Mouse (Mus musculus) cerebellum, postnatal 10 days (tissue): ENCODE measurements around the gene Rbfox1.

Experiments
- DNase-seq, 2 experiments: peaks; one replicate each; pipeline ENCODE4 v3.0.0; 2021; ENCODE audit warnings: mixed read lengths in 2 of 2

Rbfox1 gene

GRCm38 (mm10) chr16:6241393-6241792 lies 356.2 kb downstream of the Rbfox1 start:
- DNase-seq, result no peak

DNA sequence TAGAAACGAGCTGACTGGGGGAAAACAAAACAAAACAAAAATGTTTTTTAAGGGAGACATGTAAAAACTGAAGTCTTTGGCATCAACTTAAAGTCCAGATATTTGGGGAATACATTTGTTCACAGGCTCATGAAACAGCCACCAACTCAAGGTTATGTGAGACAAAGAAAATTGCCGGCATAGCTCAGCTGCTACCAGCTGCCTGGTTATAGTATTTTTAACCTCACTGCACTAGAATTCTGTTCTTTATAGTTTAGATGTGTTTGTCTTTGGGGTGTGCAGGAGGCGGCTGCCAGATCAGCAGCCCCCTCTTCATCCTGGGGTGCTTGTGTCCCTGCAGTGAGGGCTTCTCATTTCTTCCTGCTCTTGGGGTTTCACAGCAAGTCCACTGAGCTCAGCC lies 357.3 kb downstream of the Rbfox1 start:
- DNase-seq, result no peak

DNA sequence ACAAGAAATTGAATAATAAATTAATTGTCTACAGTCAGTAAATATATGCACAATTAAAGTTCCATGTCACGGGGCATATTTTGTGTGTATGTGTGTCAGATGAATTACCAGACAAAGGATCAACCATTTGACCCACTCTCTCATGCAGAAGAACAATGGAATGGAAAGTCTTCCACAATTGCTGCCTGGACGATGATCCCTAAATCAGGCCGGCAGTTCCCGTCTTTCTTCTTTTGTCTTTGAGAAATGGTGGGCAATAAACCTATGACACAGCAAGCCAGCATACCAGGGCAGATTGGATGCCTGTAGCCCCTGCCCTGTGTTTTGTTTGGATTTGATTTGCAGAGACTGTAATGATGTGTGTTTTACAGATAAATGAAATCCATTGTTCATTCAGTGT lies 362.4 kb downstream of the Rbfox1 start:
- no peak for DNase-seq

DNA sequence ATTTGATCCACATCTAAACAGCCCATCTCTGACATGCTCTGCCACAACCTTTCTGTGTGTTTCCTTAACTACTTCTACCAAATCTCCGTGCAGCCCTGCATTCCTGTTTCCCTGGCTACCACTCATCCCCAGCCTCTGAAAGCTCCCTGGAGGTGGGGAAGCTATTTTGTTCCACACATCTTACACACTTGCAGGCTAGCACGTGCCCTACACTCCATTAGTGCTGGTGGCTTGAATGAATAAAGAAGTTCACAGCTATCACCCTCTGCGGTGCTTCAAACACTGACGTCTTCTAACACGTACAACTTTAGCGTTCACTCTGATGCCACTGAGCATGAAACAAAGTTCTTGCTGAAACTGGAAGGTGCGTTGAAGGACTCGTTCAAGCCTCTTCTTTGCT lies 379.4 kb downstream of the Rbfox1 start:
- no peak for DNase-seq

DNA sequence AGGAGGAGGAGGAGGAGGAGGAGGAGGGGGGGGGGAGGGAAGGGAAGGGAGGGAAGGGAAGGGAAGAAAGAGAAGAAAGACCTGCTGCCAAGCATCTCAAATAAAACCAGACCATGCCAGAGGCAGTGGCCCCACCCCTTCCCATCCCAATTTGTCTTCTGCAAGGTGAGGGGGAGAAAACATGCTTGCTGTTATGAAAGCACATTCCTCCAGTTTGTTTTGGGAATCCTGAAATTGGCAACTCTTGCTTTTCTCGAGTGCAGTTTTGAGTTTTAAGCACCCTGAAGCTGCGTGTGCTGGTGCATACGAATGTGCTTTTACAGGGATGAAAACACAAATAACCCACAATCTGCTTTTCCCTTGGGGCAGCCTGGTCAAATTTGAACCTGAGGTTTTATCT lies 380.5 kb downstream of the Rbfox1 start:
- DNase-seq, result no peak

- DNase-seq, result peak; percentile 62 to 68
Measured at GRCm38 (mm10) chr16:6271596-6272370, 386.6 kb downstream of the Rbfox1 start.

DNA sequence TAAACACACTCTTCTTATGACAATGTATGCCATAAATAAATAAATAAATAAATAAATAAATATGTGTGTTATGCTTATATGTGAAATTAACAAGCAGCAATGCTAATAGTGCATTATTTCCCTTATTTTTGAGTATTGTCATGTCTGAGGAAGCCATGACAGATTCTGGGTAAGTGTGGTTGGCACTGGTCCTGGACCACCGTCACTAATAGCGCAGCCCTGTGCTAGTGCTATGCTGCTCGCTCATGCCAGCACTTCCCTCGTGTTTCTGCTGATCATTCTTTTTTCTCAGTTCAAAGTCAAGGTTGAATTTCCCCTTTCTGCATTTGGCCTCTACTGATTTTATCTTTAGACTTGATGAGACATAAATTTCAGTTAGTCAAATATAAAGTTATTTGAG lies 398.3 kb downstream of the Rbfox1 start:
- DNase-seq, result peak; percentile 28 to 39

GRCm38 (mm10) chr16:6284317-6284716 lies 399.2 kb downstream of the Rbfox1 start:
- DNase-seq, result no peak

- peak; percentile 39 to 53 for DNase-seq
Measured at GRCm38 (mm10) chr16:6287699-6288098, 402.5 kb downstream of the Rbfox1 start.

DNA sequence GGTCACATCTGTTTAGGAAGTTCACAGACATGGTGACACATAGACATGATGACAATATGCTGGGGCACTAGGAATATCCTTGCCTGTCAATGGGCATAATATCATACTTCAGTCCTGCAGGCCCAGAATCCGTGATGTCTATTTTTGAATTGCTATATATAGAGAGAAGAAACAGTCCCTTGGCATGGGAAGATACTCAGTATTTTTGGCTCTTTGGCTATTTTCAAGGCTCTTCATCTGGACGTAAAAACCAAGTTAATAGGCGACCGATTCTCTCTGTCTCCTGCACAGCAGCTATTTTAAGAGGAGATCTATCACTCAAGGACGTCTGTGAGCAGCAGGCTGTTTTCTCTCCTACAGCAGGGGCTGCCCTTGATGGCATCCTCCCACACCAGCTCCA lies 415.0 kb downstream of the Rbfox1 start:
- DNase-seq, result no peak

DNA sequence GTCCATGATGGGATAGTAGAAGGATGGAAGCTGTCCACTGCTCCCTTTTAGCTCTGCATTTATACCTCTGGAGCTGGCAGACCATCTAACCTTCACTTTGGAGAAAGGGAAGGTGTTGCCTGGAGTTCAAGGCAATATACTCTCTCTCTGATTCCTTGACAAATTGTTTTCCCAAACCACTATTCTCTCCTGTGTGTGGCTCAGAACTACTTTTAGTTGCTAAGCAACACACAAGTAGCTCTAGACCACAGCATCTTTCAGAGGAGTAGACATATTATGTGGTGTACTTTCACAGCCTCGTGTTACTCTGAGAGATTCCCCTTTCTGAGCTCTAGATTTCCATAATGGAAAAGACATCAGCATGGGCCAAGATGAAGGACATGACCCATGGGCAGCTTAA lies 417.9 kb downstream of the Rbfox1 start:
- no peak for DNase-seq

DNA sequence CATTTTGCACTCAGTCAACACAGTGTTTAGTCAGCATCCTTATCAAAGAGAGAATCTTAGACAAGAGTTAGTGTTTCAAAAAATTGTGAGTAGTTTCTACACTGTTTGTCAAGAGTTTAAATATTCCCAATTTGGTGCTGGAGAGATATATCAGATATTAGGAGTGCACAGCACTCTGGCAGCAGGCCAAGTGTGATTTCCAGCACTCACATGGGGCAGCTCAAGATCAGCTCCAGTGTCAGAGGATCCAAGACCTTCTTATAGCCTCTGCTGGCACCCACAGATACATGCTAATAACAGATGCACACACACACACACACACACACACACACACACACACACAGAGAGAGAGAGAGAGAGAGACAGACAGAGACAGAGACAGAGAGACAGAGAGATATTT lies 424.8 kb downstream of the Rbfox1 start:
- peak; percentile 63 to 73 for DNase-seq

- DNase-seq, result peak; percentile 66 to 67
Measured at GRCm38 (mm10) chr16:6310744-6311678, 425.9 kb downstream of the Rbfox1 start.

DNA sequence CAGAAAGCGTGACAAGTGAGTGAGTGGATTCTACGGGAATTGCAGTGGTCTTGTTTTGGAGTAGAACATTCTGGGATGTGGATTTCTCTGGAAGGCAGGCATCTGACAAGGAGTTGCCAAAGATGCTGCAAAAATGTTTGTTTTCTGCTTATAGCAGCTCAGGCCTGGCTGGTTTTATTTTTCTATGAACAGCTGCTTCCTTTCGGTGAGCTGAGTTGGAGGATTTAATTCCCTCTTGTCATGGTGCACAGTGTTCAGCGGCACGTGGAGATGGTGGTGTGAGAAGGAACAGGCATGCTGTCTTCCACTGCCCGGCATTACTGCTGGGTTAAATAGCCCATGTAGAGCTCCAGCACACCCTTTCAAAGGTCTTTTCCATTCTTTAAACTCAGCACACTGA lies 428.5 kb downstream of the Rbfox1 start:
- no peak for DNase-seq

DNA sequence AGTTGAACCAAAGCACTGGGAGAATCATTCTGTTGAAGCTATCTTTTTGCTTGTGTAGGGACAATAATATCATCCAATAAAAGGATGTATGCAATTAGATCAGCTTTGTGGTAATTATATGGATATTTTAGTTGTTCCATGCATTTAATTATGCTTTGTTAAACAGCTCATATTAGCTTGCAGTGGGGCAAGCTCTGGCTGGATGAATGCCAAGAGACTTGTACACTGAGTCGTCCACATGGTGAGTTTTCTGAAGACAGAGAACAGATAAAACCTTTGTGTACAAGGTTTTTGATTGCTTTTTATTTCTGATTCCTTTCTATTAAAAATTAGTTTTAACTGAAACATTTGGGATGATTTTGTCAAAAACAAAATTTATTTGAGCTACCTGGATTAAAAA lies 439.7 kb downstream of the Rbfox1 start:
- DNase-seq, result peak; percentile 62 to 71

- peak in 1 of 2 experiments; percentile 10 for DNase-seq
Measured at GRCm38 (mm10) chr16:6331400-6331939, 446.3 kb downstream of the Rbfox1 start.

DNA sequence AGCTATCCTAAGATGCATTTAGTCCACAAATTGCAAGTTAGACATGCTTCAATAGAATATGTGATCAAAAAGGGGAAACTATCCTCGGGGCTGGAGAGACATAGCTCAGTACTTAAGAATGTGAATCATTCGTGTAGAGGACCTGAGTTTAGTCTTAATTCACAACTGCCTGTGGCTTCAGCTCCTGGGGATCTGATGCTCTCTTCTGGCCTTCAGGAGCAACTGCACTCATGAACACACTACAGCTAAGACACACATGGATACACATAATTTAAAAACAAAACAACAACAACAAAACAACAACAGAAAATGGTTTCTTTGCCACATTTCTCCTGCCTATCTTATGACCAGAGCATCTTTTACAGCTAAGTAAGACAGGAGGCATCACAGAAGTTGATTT lies 448.1 kb downstream of the Rbfox1 start:
- no peak for DNase-seq

DNA sequence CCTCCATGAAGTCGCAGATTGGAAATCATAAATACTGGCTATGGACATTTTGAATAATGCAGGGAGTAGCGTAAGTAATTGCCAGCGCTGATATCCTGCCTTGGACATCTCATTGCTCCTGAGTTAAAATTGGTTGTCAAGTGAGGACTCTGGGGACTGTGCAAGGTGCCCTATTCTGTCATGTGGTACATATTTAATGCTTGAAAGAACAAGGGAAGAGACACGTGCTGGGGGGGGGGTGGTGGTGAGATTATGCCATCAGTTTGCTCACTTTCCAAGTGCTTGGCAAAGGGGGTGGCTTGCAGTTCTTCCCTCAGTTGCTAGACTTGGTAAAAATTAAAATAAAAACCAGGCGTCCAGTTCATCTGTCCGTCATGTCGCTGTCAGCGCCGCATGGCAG lies 462.9 kb downstream of the Rbfox1 start:
- DNase-seq, result no peak

DNA sequence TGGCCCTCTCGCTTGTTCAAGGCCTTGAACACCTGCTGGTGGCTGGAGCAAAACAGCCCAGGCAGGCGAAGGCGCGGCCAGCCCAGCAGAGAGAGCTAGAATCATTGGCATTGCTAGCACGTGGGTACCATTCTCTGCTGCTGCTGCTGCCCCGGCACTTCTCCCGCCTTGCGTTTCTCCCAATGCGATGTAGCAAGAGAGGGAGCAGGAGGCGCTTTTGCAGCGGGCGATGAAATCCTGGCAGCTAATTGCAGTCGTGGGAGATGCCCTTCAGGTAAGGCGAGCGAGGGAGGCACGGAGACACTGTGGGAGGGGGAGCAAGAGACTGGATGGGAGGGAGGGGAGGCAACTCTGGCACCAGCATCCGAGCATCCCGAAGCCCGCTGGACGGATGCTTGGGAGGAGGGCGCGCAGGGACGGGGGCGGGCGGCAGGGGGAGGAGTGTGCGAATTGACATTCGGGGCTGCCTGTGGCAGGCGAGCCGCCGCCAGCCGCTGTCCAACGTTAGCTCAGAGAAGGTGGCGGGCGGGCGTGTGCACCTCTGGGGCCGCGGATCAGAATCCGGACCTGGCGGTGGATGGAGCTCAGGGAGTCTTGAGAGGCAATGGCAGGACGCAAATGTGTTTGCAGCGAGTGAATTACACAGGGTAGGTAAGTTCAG lies 463.6 kb downstream of the Rbfox1 start:
- DNase-seq, result peak; percentile 81 to 87

DNA sequence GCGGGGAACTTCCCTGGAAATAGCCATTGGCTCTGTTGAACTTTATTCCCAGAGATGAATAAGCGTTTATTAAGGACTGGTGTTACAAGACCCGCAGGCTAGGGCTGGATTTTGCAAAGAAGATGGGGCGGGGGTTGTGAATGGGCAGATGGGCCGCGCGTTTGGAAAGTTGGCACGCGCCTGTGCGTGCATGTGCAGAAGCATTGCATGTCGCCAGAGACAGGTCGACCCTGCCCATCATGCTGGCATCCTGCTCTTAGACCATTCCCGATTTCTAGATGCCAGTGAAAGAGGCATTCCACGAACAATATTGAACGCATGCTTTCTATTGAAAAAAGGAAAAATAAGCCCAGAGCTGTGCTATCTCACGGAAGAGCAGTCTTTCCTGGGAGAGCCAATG lies 464.2 kb downstream of the Rbfox1 start:
- DNase-seq, result peak; percentile 85 to 89

DNA sequence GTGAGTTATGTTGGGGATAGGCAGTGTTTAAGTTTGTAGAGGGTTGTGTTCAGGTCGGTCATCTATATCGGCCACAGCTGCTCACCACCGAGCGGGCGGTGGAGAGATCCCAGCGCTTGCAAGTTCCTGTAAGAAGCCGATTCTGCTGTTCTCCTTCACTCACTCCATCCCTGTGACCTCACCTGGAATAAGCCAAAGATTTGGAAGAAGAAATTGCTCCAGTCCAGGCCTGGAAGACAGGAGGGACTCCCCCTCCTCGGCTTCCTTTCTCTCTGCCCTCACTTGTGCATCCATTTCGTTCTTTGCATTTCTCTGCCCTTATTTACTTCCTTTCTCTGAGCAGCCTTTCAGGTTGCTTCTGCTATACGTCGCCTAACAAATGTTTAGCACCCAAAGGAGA lies 465.1 kb downstream of the Rbfox1 start:
- DNase-seq, result no peak

- DNase-seq, result peak in 1 of 2 experiments; percentile 14
Measured at GRCm38 (mm10) chr16:6353191-6353590, 468.0 kb downstream of the Rbfox1 start.

DNA sequence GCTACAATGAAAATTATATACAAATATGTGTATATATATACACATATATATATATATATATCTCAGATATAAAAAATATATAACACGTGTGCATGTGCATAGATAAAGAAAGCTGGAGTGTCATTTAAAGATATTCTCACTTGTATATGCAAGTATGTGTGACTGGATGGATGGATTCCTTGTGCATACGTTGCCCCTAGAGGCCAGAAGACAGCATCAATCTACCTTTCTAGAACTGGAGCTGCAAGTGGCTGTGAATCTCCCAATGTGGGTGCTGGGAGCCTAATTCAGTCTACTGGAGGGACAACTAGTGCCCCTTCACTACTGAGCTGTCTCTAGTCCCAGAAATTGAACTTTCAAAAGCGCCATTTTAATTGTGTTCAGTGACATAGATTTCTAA lies 471.8 kb downstream of the Rbfox1 start:
- DNase-seq, result no peak
